Mouse (Mus musculus) lung, postnatal 10 days (tissue): Measurements from ENCODE around the gene Fzd10.

Experiments
- DNase-seq: peaks from one replicate; pipeline ENCODE4 v3.0.0; 2021

The Fzd10 gene

GRCm38 (mm10) chr5:128601036-128602019, 684 bp downstream of the Fzd10 start:
- DNase-seq = no peak

- no peak for DNase-seq
Measured at GRCm38 (mm10) chr5:128603693-128604092, 3.0 kb downstream of the Fzd10 start.

GRCm38 (mm10) chr5:128606596-128606995, 6.0 kb downstream of the Fzd10 start:
- DNase-seq = no peak

- no peak for DNase-seq
Measured at GRCm38 (mm10) chr5:128609091-128609490, 8.4 kb downstream of the Fzd10 start.

GRCm38 (mm10) chr5:128617621-128618020, 17.0 kb downstream of the Fzd10 start:
- no peak for DNase-seq

- DNase-seq = no peak
Measured at GRCm38 (mm10) chr5:128619987-128620386, 19.3 kb downstream of the Fzd10 start.

GRCm38 (mm10) chr5:128620408-128620807, 19.8 kb downstream of the Fzd10 start:
- no peak for DNase-seq

GRCm38 (mm10) chr5:128627763-128628162, 27.1 kb downstream of the Fzd10 start:
- DNase-seq = peak; percentile 17

- DNase-seq = no peak
Measured at GRCm38 (mm10) chr5:128636648-128637047, 36.0 kb downstream of the Fzd10 start.

GRCm38 (mm10) chr5:128637071-128638015, 36.7 kb downstream of the Fzd10 start:
- no peak for DNase-seq

GRCm38 (mm10) chr5:128638716-128639115, 38.1 kb downstream of the Fzd10 start:
- DNase-seq = no peak

GRCm38 (mm10) chr5:128643065-128643464, 42.4 kb downstream of the Fzd10 start:
- DNase-seq = peak; percentile 48

GRCm38 (mm10) chr5:128645720-128646119, 45.1 kb downstream of the Fzd10 start:
- DNase-seq = no peak

GRCm38 (mm10) chr5:128646286-128646685, 45.6 kb downstream of the Fzd10 start:
- DNase-seq = no peak

GRCm38 (mm10) chr5:128647221-128647730, 46.6 kb downstream of the Fzd10 start:
- no peak for DNase-seq

- no peak for DNase-seq
Measured at GRCm38 (mm10) chr5:128649336-128649897, 48.8 kb downstream of the Fzd10 start.
